Mouse (Mus musculus): ENCODE results near the gene Dpp6. TPM values are rescaled to one million over a fixed set of nuclear protein-coding genes. Genes with fewer than 3 reads are reported as not detected.

Gene Dpp6
- polyA plus RNA-seq, 1 experiment from 2014 or later, result 3.9 TPM

DNA sequence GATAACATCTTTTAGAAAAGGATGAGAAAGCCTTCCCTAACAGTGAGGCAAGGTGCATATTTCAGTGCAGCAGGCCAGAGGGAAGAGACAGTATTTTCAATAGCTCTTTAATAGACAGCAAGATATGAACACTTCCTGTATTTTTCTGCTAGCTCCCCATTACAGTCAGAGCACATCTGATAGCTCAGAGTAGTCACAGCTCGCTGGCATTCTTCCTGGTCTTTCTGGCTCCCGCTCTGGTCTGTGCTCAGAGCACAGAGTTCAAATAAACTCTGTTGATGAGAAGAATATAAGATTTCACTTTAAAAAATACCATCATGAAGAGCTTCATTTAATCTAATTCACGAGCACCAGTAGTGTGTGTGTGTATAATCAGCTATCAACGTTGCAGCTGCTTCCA lies 249.8 kb downstream of the Dpp6 start:
- Histone ChIP-seq H3K27ac (replicated peaks) (no peak overlapping the region), H3K4me3 (replicated peaks) (no peak overlapping the region), H3K9ac (no peak overlapping the region), H3K4me2 (replicated peaks) (no peak overlapping the region), H3K27me3 (no peaks in the 10 kb centered on the region), H3K9me3 (replicated peaks) (no peaks in the 10 kb centered on the region), H3K4me1 (no peaks in the 10 kb centered on the region), H3K36me3 (no peaks in the 10 kb centered on the region)
- ATAC-seq (ENCODE audit: insufficient number of reproducible peaks, low FRiP score, low TSS enrichment, low read depth), result no peak
- WGBS, result 71% methylated on average over 4 of the region's 4 CpGs

- Histone ChIP-seq H3K27me3 (no peaks in the 10 kb centered on the region), H3K4me3 (replicated peaks) (no peak overlapping the region), H3K36me3 (no peaks in the 10 kb centered on the region), H3K4me2 (replicated peaks) (no peak overlapping the region), H3K9me3 (replicated peaks) (no peaks in the 10 kb centered on the region), H3K9ac (no peak overlapping the region), H3K27ac (replicated peaks) (no peak overlapping the region), H3K4me1 (no peaks in the 10 kb centered on the region)
- WGBS, result 13% methylated on average over 8 of the region's 8 CpGs
- no peak for ATAC-seq (ENCODE audit: insufficient number of reproducible peaks, low FRiP score, low TSS enrichment, low read depth)
These were observed 258.2 kb downstream of the Dpp6 start for GRCm38 (mm10) chr5:27075131-27075591.

GRCm38 (mm10) chr5:27076046-27076445 lies 259.0 kb downstream of the Dpp6 start:
- no peaks in the 10 kb centered on the region for H3K4me1 ChIP-seq
- H3K4me2 ChIP-seq (replicated peaks), result no peak overlapping the region
- H3K27me3 ChIP-seq, result no peaks in the 10 kb centered on the region
- H3K9me3 ChIP-seq (replicated peaks), result no peaks in the 10 kb centered on the region
- WGBS, result 24% methylated on average over 1 of the region's 1 CpGs
- ATAC-seq (ENCODE audit: insufficient number of reproducible peaks, low FRiP score, low TSS enrichment, low read depth), result no peak
- H3K36me3 ChIP-seq, result no peaks in the 10 kb centered on the region
- H3K4me3 ChIP-seq (replicated peaks), result no peak overlapping the region
- H3K27ac ChIP-seq (replicated peaks), result no peak overlapping the region
- no peak overlapping the region for H3K9ac ChIP-seq

DNA sequence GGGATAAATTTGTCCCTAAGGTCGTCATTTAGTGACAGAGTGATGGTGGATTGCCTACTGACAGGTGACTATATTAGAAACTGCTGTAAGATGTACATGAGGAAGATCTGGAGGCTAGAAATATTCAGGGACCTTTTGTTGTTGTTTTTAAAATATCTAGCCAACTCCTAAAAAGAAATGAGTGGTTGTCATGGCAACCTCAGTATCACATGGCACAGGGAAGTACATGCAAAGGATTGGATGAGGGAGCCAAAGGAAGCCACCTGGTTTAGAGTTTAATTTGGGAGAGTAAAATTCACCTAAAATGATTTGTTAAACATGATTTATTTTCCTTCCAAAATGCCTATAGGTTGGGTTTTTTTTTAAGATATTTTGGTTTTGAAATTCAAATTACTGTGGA lies 260.8 kb downstream of the Dpp6 start:
- Histone ChIP-seq H3K4me3 (replicated peaks) (no peak overlapping the region), H3K4me1 (no peaks in the 10 kb centered on the region), H3K27ac (replicated peaks) (no peak overlapping the region), H3K9ac (no peak overlapping the region), H3K36me3 (no peaks in the 10 kb centered on the region), H3K27me3 (no peaks in the 10 kb centered on the region), H3K4me2 (replicated peaks) (no peak overlapping the region), H3K9me3 (replicated peaks) (no peaks in the 10 kb centered on the region)
- ATAC-seq (ENCODE audit: insufficient number of reproducible peaks, low FRiP score, low TSS enrichment, low read depth), result no peak
- 39% methylated on average over 1 of the region's 1 CpGs for WGBS

GRCm38 (mm10) chr5:27081275-27081674 lies 264.3 kb downstream of the Dpp6 start:
- Histone ChIP-seq H3K4me3 (replicated peaks) (no peak overlapping the region), H3K9ac (no peak overlapping the region), H3K36me3 (no peaks in the 10 kb centered on the region), H3K4me2 (replicated peaks) (no peak overlapping the region), H3K9me3 (replicated peaks) (no peaks in the 10 kb centered on the region), H3K27ac (replicated peaks) (no peak overlapping the region), H3K4me1 (no peaks in the 10 kb centered on the region), H3K27me3 (no peaks in the 10 kb centered on the region)
- ATAC-seq (ENCODE audit: insufficient number of reproducible peaks, low FRiP score, low TSS enrichment, low read depth), result no peak
- 36% methylated on average over 1 of the region's 1 CpGs for WGBS

DNA sequence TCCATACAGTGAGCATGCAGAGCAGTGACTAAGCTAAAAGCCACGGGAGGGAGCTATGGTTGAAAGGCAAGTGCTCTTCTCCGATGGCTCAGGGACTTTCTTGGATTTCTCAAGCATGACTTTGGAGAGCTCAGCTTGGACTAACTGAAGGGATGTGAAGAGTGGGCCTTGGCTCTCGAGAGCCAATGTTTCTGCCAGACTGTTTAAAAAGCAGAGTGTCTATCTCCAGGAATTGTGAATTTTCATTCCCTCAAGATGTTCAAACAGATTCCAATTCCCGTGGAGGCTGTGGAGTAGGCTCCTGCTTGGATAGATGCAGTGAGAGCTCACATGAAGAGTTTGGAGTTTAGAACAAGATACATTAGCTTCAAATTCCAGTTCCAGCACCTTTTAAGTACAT lies 266.8 kb downstream of the Dpp6 start:
- ATAC-seq (ENCODE audit: insufficient number of reproducible peaks, low FRiP score, low TSS enrichment, low read depth), result no peak
- H3K4me3 ChIP-seq (replicated peaks), result no peak overlapping the region
- no peaks in the 10 kb centered on the region for H3K27me3 ChIP-seq
- H3K4me1 ChIP-seq, result no peaks in the 10 kb centered on the region
- H3K27ac ChIP-seq (replicated peaks), result no peak overlapping the region
- no peak overlapping the region for H3K9ac ChIP-seq
- H3K9me3 ChIP-seq (replicated peaks), result no peaks in the 10 kb centered on the region
- no peaks in the 10 kb centered on the region for H3K36me3 ChIP-seq
- 71% methylated on average over 4 of the region's 4 CpGs for WGBS
- H3K4me2 ChIP-seq (replicated peaks), result no peak overlapping the region

- WGBS, result 81% methylated on average over 1 of the region's 1 CpGs
- no peaks in the 10 kb centered on the region for H3K9me3 ChIP-seq (replicated peaks)
- no peaks in the 10 kb centered on the region for H3K36me3 ChIP-seq
- H3K9ac ChIP-seq, result no peak overlapping the region
- H3K27me3 ChIP-seq, result no peaks in the 10 kb centered on the region
- no peak for ATAC-seq (ENCODE audit: insufficient number of reproducible peaks, low FRiP score, low TSS enrichment, low read depth)
- no peak overlapping the region for H3K27ac ChIP-seq (replicated peaks)
- H3K4me3 ChIP-seq (replicated peaks), result no peak overlapping the region
- H3K4me2 ChIP-seq (replicated peaks), result no peak overlapping the region
- no peaks in the 10 kb centered on the region for H3K4me1 ChIP-seq
These were observed 291.2 kb downstream of the Dpp6 start for GRCm38 (mm10) chr5:27108221-27108620.

GRCm38 (mm10) chr5:27122479-27122878 lies 305.5 kb downstream of the Dpp6 start:
- WGBS, result 37% methylated on average over 2 of the region's 2 CpGs

DNA sequence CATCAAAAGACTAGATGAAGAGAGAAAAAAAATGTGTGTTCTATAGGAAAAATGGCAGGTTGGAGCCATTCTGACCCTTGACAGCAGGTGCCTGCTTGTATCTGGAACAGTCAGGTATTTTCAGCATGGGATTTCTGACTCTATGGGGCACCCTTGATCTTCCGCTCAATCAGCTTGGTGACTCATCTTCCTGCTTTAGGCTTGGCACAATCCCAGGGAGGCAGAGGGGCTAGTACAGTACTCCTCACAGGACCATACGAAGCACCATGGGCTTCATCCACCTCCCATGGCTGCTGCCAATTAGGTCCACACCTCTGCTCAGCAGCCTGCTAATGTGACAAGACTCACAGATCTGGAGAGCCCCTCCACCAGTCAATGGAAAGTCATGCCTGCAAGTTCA lies 305.9 kb downstream of the Dpp6 start:
- H3K27ac ChIP-seq (replicated peaks), result no peak overlapping the region
- H3K36me3 ChIP-seq, result no peaks in the 10 kb centered on the region
- no peak overlapping the region for H3K4me3 ChIP-seq (replicated peaks)
- no peaks in the 10 kb centered on the region for H3K9me3 ChIP-seq (replicated peaks)
- H3K4me1 ChIP-seq, result no peaks in the 10 kb centered on the region
- no peak overlapping the region for H3K9ac ChIP-seq
- H3K4me2 ChIP-seq (replicated peaks), result no peak overlapping the region
- no peaks in the 10 kb centered on the region for H3K27me3 ChIP-seq
- no peak for ATAC-seq (ENCODE audit: insufficient number of reproducible peaks, low FRiP score, low TSS enrichment, low read depth)
- WGBS, result 79% methylated on average over 2 of the region's 2 CpGs

More at GRCm38 (mm10) chr5:27122479-27122878, 305.5 kb downstream of the Dpp6 start:
- Histone ChIP-seq H3K27me3 (no peaks in the 10 kb centered on the region), H3K4me3 (replicated peaks) (no peak overlapping the region), H3K4me1 (no peaks in the 10 kb centered on the region), H3K9ac (no peak overlapping the region), H3K36me3 (no peaks in the 10 kb centered on the region), H3K4me2 (replicated peaks) (no peak overlapping the region), H3K9me3 (replicated peaks) (no peaks in the 10 kb centered on the region), H3K27ac (replicated peaks) (no peak overlapping the region)
- ATAC-seq (ENCODE audit: insufficient number of reproducible peaks, low FRiP score, low TSS enrichment, low read depth), result no peak

GRCm38 (mm10) chr5:27126034-27126433 lies 309.0 kb downstream of the Dpp6 start:
- Histone ChIP-seq H3K27ac (replicated peaks) (no peak overlapping the region), H3K4me2 (replicated peaks) (no peak overlapping the region), H3K4me3 (replicated peaks) (no peak overlapping the region), H3K9me3 (replicated peaks) (no peaks in the 10 kb centered on the region), H3K27me3 (no peaks in the 10 kb centered on the region), H3K36me3 (no peaks in the 10 kb centered on the region), H3K4me1 (no peaks in the 10 kb centered on the region), H3K9ac (no peak overlapping the region)
- ATAC-seq (ENCODE audit: insufficient number of reproducible peaks, low FRiP score, low TSS enrichment, low read depth), result no peak
- 64% methylated on average over 4 of the region's 4 CpGs for WGBS

DNA sequence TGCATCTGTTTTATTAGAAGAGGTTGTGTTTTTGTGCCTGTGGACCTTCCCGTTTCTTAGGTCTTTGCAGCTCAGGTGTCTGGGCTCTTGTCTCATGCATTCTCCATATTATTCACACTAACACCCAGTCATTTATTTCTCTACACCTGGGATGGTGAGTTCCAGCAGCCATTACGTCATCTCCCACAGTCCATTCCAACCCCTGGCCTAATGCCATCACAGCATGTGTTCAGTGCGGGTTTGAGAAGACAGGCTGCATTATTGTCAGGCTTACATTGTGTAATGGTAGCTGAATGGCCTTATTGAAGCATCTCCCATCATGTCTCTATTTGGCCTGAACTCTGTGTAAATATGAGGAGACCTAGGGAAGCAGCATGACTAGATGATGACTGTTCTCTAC lies 316.2 kb downstream of the Dpp6 start:
- 66% methylated on average over 3 of the region's 3 CpGs for WGBS
- H3K4me1 ChIP-seq, result no peaks in the 10 kb centered on the region
- no peak overlapping the region for H3K27ac ChIP-seq (replicated peaks)
- no peak overlapping the region for H3K4me2 ChIP-seq (replicated peaks)
- H3K9me3 ChIP-seq (replicated peaks), result no peaks in the 10 kb centered on the region
- no peak overlapping the region for H3K9ac ChIP-seq
- no peaks in the 10 kb centered on the region for H3K27me3 ChIP-seq
- no peaks in the 10 kb centered on the region for H3K36me3 ChIP-seq
- ATAC-seq (ENCODE audit: insufficient number of reproducible peaks, low FRiP score, low TSS enrichment, low read depth), result no peak
- H3K4me3 ChIP-seq (replicated peaks), result no peak overlapping the region

GRCm38 (mm10) chr5:27134436-27135005 lies 317.5 kb downstream of the Dpp6 start:
- H3K27ac ChIP-seq (replicated peaks), result no peak overlapping the region
- 67% methylated on average over 2 of the region's 2 CpGs for WGBS

More at GRCm38 (mm10) chr5:27134436-27135005, 317.5 kb downstream of the Dpp6 start:
- no peak overlapping the region for H3K9ac ChIP-seq
- H3K27me3 ChIP-seq, result no peaks in the 10 kb centered on the region
- ATAC-seq (ENCODE audit: insufficient number of reproducible peaks, low FRiP score, low TSS enrichment, low read depth), result no peak
- H3K9me3 ChIP-seq (replicated peaks), result no peaks in the 10 kb centered on the region
- no peak overlapping the region for H3K4me2 ChIP-seq (replicated peaks)
- no peaks in the 10 kb centered on the region for H3K36me3 ChIP-seq
- H3K4me1 ChIP-seq, result no peaks in the 10 kb centered on the region
- H3K4me3 ChIP-seq (replicated peaks), result no peak overlapping the region
